Mouse (Mus musculus) ES-Bruce4 (cell line): ENCODE measurements at regions not wholly inside any gene's neighbourhood (a gene's known extent, or its start where the extent isn't known, plus 50 kb on each side); places are given as distances from the start of the nearest gene placed in this dataset.
"Not testable (repeated sequence)": the region's sequence is repeated elsewhere in the genome, so short reads cannot be mapped to it uniquely, and the experiment has no call there.

Source experiments
- CTCF ChIP-seq: IDR thresholded peaks from one replicate; pipeline ENCODE4 v1.8.1; 2011; ENCODE audit warnings: low read depth, low read length
- EP300 ChIP-seq: IDR thresholded peaks from 2 replicates; pipeline ENCODE4 v1.6.1; 2011; ENCODE audit warnings: low read depth, low read length; ENCODE audit not compliant: insufficient read depth
- POLR2A ChIP-seq: IDR thresholded peaks from one replicate; pipeline ENCODE4 v1.8.1; 2011; ENCODE audit warnings: low read length; ENCODE audit not compliant: insufficient read depth

GRCm38 (mm10) chr4:153666626-153667236 is 184.1 kb upstream of the Ajap1 start:
- TF ChIP-seq POLR2A, CTCF, EP300: not testable (repeated sequence)
